Mouse (Mus musculus) spleen, adult 2 months (tissue): ENCODE measurements around the gene Rasl12.

Experiments
- CTCF ChIP-seq: fragments of 200-500 bp; IDR thresholded peaks from 2 replicates; pipeline ENCODE4 v1.5.1; 2011; ENCODE audit warnings: mild to moderate bottlenecking, inconsistent platforms; ENCODE audit not compliant: insufficient read depth, insufficient read length, insufficient replicate concordance; ENCODE audit errors: extremely low read depth
- POLR2A ChIP-seq: fragments of 200-500 bp; IDR thresholded peaks from 2 replicates; pipeline ENCODE4 v1.6.1; 2011; ENCODE audit warnings: low read depth, low read length, inconsistent platforms

DNA sequence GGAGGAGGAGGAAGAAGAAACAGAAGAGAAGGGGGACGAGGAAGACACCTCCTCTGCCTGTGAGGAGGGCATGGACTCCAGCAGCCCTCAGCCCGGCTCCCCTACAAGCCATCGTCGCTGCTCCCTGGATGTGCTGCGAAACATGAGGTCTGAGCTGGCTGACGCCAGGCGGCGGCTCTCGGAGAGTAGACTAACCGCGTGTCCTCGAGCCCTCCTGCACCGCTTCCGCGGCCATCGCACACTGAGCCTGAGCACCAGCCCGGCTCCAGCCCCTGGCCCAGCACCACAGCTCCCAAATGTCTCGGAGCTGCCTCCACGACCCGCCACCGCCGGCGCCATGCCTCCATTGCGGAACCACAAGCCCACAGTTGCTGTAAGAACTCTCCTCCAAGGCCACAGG is 26.6 kb upstream of the Rasl12 start:
- no peak for TF ChIP-seq POLR2A
- TF ChIP-seq CTCF: no peak
